Mouse (Mus musculus) bone marrow macrophage, adult 2 months (primary cell): Measurements from ENCODE around the gene Kcng4. TPM values are rescaled to one million over a fixed set of nuclear protein-coding genes. Genes with fewer than 3 reads are reported as not detected.
A peak's percentile ranks its signal among the peaks of the same experiment; 100 is the strongest.

Experiments
- H3K27ac ChIP-seq: 2 replicates; pipeline ENCODE4 v1.5.1; 2012; ENCODE audit warnings: low read depth, low read length; ENCODE audit not compliant: insufficient read depth
- H3K4me1 ChIP-seq: 2 replicates; pipeline ENCODE4 v1.6.1; 2012; ENCODE audit warnings: low read length; ENCODE audit not compliant: control insufficient read depth, insufficient read depth
- H3K4me3 ChIP-seq: 2 replicates; pipeline ENCODE4 v1.5.1; 2012; ENCODE audit warnings: mild to moderate bottlenecking, low read length, moderate library complexity; ENCODE audit not compliant: insufficient read depth
- CTCF ChIP-seq: IDR thresholded peaks from 2 replicates; pipeline ENCODE4 v1.5.1; 2012; ENCODE audit warnings: low read depth, mild to moderate bottlenecking, low read length, moderate library complexity
- POLR2A ChIP-seq: IDR thresholded peaks from 2 replicates; pipeline ENCODE4 v1.6.1; 2012; ENCODE audit warnings: mild to moderate bottlenecking, low read depth, low read length, borderline replicate concordance
- polyA plus RNA-seq: library from polyadenylated mRNA; stranded (reverse); fragments of >200 nt; gene quantifications from 2 replicates; pipeline ENCODE4 v1.2.4, GENCODE M21; 2012; ENCODE audit not compliant: missing spikeins, insufficient read depth, insufficient read length

Kcng4 gene
- polyA plus RNA-seq, 1 experiment = not detected

DNA sequence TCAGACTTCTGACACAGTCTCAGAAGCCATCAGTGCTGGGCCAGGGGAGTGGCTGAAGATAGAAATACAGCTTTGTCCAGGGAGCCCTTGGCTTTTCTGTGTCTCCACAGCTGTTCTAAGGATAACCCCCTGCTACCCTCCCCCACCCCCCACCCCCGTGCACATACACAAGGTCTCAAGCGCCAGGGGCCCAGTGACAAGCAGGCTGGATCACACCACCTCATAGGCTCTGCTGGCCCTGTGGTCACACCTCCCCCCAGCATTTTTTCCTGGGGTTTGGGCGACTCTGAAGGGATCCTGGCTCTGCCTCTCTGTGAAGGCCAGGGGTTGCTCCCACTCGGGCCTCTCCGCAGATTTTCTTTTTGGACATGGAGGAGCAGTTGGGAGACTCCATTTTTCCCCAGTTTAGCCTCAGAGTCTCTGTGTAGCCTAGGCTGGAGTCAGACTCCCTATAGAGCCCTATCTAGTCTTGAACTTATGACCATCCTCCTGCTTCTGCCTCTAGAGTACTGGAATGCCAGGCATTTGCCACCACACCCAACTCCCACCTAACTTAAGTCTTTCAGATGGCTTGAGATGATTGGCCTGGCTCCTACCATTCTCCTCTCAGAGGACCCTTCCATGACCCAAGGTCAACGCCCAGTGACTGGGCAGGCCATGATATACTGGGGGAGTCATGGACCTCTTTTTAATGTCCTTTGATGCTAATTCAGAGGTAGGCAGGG lies 15.2 kb downstream of the Kcng4 start:
- TF ChIP-seq CTCF (no peak), POLR2A (no peak)
- Histone ChIP-seq H3K4me1 (no peaks in the 10 kb centered on the region), H3K4me3 (no peak overlapping the region), H3K27ac (no peak overlapping the region)

- no peaks in the 10 kb centered on the region for H3K4me1 ChIP-seq
- no peak overlapping the region for H3K4me3 ChIP-seq
- H3K27ac ChIP-seq = no peak overlapping the region
- no peak for TF ChIP-seq CTCF
- TF ChIP-seq POLR2A = no peak
These were observed 16.6 kb downstream of the Kcng4 start for GRCm38 (mm10) chr8:119618887-119619286.

DNA sequence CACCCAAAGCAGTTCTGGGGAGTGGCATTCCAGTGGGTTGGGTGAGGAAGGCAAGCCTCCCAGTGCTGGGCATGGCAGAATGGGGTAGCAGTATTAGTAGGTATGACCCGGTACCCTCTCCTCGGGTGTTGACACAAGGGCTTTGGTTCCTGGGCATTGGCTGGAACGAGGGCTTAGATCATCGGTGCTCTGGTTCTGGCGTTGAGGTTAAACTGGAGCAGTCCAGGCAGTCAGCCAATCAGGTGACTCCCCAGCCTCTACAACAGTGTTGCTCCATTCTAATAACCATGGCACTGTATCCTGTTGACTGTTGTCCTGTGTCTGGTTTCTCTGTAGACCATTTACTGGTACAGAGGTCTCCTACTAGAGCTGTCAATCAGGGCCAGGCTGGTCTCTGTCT lies 17.9 kb downstream of the Kcng4 start:
- Histone ChIP-seq H3K4me3 (no peak overlapping the region), H3K4me1 (no peaks in the 10 kb centered on the region), H3K27ac (no peak overlapping the region)
- TF ChIP-seq CTCF (no peak), POLR2A (no peak)

- H3K27ac ChIP-seq = no peak overlapping the region
- TF ChIP-seq POLR2A (no peak), CTCF (no peak)
- H3K4me3 ChIP-seq = no peak overlapping the region
- no peaks in the 10 kb centered on the region for H3K4me1 ChIP-seq
These were observed 18.7 kb downstream of the Kcng4 start for GRCm38 (mm10) chr8:119616811-119617210.

- no peak overlapping the region for H3K27ac ChIP-seq
- TF ChIP-seq POLR2A (no peak), CTCF (no peak)
- no peak overlapping the region for H3K4me3 ChIP-seq
- H3K4me1 ChIP-seq = no peaks in the 10 kb centered on the region
These were observed 19.1 kb downstream of the Kcng4 start for GRCm38 (mm10) chr8:119616358-119616757.

- no peak for TF ChIP-seq CTCF
- no peak for TF ChIP-seq POLR2A
- Histone ChIP-seq H3K4me1 (no peaks in the 10 kb centered on the region), H3K27ac (no peak overlapping the region), H3K4me3 (no peak overlapping the region)
These were observed 20.4 kb downstream of the Kcng4 start for GRCm38 (mm10) chr8:119615096-119615495.

DNA sequence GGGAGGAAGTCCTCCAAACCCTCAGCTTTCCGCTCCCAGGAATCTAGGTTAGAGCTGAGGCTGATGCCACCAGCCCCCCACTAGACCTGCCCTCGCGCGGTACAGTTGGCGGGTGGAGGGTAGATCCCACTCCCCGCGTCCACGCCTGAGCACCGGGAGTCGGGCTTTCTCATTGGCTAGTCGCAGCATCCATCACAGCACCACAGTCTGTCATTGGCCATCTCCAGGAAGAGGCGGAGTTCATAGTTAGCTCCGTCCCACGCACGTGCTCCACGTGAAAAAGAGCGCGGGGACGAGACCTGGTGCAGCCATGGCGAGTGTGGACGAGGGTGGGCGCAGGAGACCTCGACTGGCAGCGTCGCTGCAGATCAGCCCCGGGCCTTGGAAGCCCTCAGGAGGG lies 23.0 kb downstream of the Kcng4 start, which contains the start of gene Adad2:
Adad2 (plus strand) TSS at position 277 of the 400 bp plus-strand sequence.
- H3K27ac ChIP-seq = no peak within 1 kb of the TSS
- no peak within 1 kb of the TSS for H3K4me3 ChIP-seq
- no peaks in the 10 kb centered on the region for H3K4me1 ChIP-seq
- TF ChIP-seq POLR2A (no peak), CTCF (no peak)

- TF ChIP-seq POLR2A (no peak), CTCF (no peak)
- Histone ChIP-seq H3K27ac (no peak overlapping the region), H3K4me1 (peaks cover 7% of the 10 kb centered on the region), H3K4me3 (no peak overlapping the region)
These were observed 29.3 kb downstream of the Kcng4 start for GRCm38 (mm10) chr8:119606224-119606623.

DNA sequence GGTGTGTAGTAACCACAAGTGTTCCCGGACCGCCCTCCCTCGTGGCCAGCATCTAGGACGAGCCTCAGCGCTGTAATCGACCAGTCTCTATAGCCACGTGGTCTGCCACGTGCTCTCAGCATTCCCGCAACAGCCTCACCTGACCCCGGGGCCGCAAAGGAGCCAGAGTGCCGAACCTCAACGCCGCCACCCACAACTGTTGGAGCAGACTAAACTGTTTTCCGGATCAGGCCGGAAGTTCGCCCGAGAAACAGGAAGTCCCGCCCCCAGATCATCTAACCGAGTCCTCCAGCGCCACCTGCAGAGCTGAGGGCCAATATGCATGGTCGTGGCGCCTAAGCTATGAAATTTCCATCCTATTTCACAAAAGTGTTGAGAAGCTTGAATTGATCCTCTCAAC lies 30.5 kb downstream of the Kcng4 start, which contains the start of gene Taf1c:
Taf1c (minus strand) TSS at position 227 of the 400 bp plus-strand sequence.
- TF ChIP-seq POLR2A (no peak), CTCF (peak; percentile 29; the same call in 1 of the 2 replicates)
- peak within 1 kb of the TSS; percentile 86 for H3K4me3 ChIP-seq
- peak within 1 kb of the TSS; percentile 53 for H3K27ac ChIP-seq
- H3K4me1 ChIP-seq = peaks cover 7% of the 10 kb centered on the region

DNA sequence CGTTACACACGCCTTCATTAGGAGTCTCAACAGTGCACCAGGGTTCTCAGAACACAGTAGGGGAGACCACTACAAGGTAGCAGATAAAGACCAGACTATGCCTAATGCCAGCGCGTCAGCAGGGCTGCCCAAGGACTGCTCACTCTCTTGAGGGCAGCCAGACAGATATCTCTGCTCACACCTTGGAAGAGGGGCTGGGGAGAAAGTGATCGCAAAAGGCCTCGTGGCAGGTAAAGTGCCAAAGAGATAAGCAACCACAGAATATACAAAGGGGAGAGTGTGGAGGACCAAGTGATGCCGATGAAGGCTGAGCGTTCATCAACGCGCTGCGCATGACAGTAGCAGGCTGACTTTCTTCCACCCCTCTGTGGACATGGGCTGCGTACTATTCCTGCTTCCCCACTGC lies 31.1 kb downstream of the Kcng4 start:
- TF ChIP-seq CTCF = no peak
- TF ChIP-seq POLR2A = no peak
- Histone ChIP-seq H3K4me1 (peaks cover 7% of the 10 kb centered on the region), H3K27ac (no peak overlapping the region), H3K4me3 (peak overlapping the region; percentile 86)

DNA sequence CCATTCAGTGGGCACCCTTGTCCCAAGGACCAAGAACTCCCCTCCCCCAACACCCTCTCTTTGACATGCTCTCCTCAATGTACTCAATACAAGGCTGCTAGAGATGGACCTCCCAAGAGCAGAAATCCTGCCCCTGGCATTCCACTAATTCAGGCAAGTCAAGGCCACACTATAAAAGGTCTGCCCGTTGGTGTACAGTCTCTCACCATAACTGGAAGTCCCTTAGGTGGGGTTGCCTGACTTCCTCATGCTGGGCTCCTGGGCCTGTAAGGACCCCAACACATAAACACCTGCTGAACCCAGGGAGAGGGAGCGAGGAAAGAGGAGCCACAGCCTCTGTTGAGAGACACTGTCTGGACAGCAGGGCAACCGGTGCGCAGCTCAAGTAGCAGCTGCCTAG lies 31.7 kb downstream of the Kcng4 start:
- H3K27ac ChIP-seq = no peak overlapping the region
- H3K4me3 ChIP-seq = peak overlapping the region; percentile 86
- H3K4me1 ChIP-seq = peaks cover 7% of the 10 kb centered on the region
- TF ChIP-seq POLR2A (no peak), CTCF (no peak)
